In genomic region chr10:77623069-77623492, GRCm38 (mm10) we compare ENCODE assay signal across 8 mouse cellular contexts. TPM values are rescaled to one million over a fixed set of nuclear protein-coding genes. Genes with fewer than 3 reads are reported as not detected.
DNase-seq lines count a peak whose midpoint lies in the region; ATAC-seq and TF ChIP-seq lines count a peak whose summit lies in the region.

No protein-coding gene starts in this region.

- 16% methylated on average over 8 of the region's 8 CpGs for WGBS in kidney, embryonic 14.5 days
- under 1% methylated on average over 8 of the region's 8 CpGs for WGBS in forebrain, embryonic 16.5 days
- 11% methylated on average over 8 of the region's 8 CpGs for WGBS in hindbrain, embryonic 12.5 days
- WGBS in liver, embryonic 14.5 days (ENCODE audit: insufficient replicate concordance): 12% methylated on average over 8 of the region's 8 CpGs

- peaks cover 11% of the 10 kb centered on the region; the same call in 1 of the 2 replicates for H3K4me1 ChIP-seq in kidney, embryonic 14.5 days (ENCODE audit: control insufficient read depth, insufficient read depth, low read length)
- H3K4me1 ChIP-seq in forebrain, embryonic 16.5 days (replicated peaks; ENCODE audit: control insufficient read depth, insufficient read depth, low read length): peaks cover 36% of the 10 kb centered on the region
- peaks cover 23% of the 10 kb centered on the region for H3K4me1 ChIP-seq in hindbrain, embryonic 12.5 days
- peaks cover 10 to 23% of the 10 kb centered on the region in 2 experiments; a peak in 3 of 4 replicates for H3K4me1 ChIP-seq in liver, embryonic 14.5 days (replicated peaks; ENCODE audit: control insufficient read depth in 2 of 2, insufficient read depth in 2 of 2, low read length in 1 of 2)

- H3K9ac ChIP-seq in kidney, embryonic 14.5 days (ENCODE audit: low read depth, low read length): peak overlapping the region; percentile 96
- peak overlapping the region; percentile 95 for H3K9ac ChIP-seq in forebrain, embryonic 16.5 days (replicated peaks; ENCODE audit: low read depth, low read length)
- peak overlapping the region; percentile 98 for H3K9ac ChIP-seq in hindbrain, embryonic 12.5 days
- peak overlapping the region; percentile 84 for H3K9ac ChIP-seq in liver, embryonic 14.5 days (replicated peaks)

- H3K4me3 ChIP-seq in kidney, embryonic 14.5 days (ENCODE audit: low read length): peak overlapping the region; percentile 93
- H3K4me3 ChIP-seq in forebrain, embryonic 16.5 days (replicated peaks; ENCODE audit: low read length): peak overlapping the region; percentile 99
- H3K4me3 ChIP-seq in hindbrain, embryonic 12.5 days: peak overlapping the region; percentile 99
- peak overlapping the region; percentile 77 to 91 for H3K4me3 ChIP-seq in liver, embryonic 14.5 days (ENCODE audit: insufficient read depth in 1 of 2, low read depth in 2 of 2, low read length in 2 of 2)

- H3K9me3 ChIP-seq in kidney, embryonic 14.5 days (ENCODE audit: control insufficient read depth, low read length): no peaks in the 10 kb centered on the region
- no peaks in the 10 kb centered on the region for H3K9me3 ChIP-seq in forebrain, embryonic 16.5 days (ENCODE audit: control insufficient read depth, low read length)
- no peaks in the 10 kb centered on the region for H3K9me3 ChIP-seq in hindbrain, embryonic 12.5 days (replicated peaks)
- no peaks in the 10 kb centered on the region for H3K9me3 ChIP-seq in liver, embryonic 14.5 days (ENCODE audit: control insufficient read depth, low read length)

- no peak for DNase-seq in kidney, adult 9 months
- peak; percentile 90 for DNase-seq in brain, adult 2 months (ENCODE audit: low read depth, low spot score)
- no peak for DNase-seq in liver, embryonic 14.5 days (ENCODE audit: low read depth in 3 of 3, low spot score in 3 of 3)
- DNase-seq in neural tube, embryonic 10.5 days (ENCODE audit: extremely low spot score, low spot score): peak; percentile 37

- TF ChIP-seq EP300 in liver, embryonic 14.5 days (IDR thresholded peaks at IDR 0.05; ENCODE audit: low read depth): no peak

- H3K27ac ChIP-seq in kidney, embryonic 14.5 days (ENCODE audit: low read depth, low read length): no peak overlapping the region
- H3K27ac ChIP-seq in forebrain, embryonic 16.5 days (ENCODE audit: low read length): peak overlapping the region; percentile 89
- H3K27ac ChIP-seq in hindbrain, embryonic 12.5 days: no peak overlapping the region; the same call in 1 of the 2 replicates
- peak overlapping the region; percentile 45 for H3K27ac ChIP-seq in liver, embryonic 14.5 days

- no peak for TF ChIP-seq CTCF in liver, embryonic 14.5 days (IDR thresholded peaks at IDR 0.05; ENCODE audit: low read depth)

- no peak for ATAC-seq in kidney, embryonic 14.5 days (ENCODE audit: low FRiP score, low TSS enrichment)
- peak; percentile 66 for ATAC-seq in forebrain, embryonic 16.5 days
- ATAC-seq in hindbrain, embryonic 12.5 days (ENCODE audit: low FRiP score): no peak
- ATAC-seq in liver, embryonic 14.5 days (ENCODE audit: insufficient read depth): no peak
- ATAC-seq in erythroid progenitor cell, adult 5-6 weeks (replicated peaks; ENCODE audit: low FRiP score, poor library complexity, severe bottlenecking): no peak

- no peaks in the 10 kb centered on the region for H3K27me3 ChIP-seq in kidney, embryonic 14.5 days (ENCODE audit: control insufficient read depth, insufficient read depth, low read length)
- H3K27me3 ChIP-seq in forebrain, embryonic 16.5 days (replicated peaks; ENCODE audit: control insufficient read depth, insufficient read depth, low read length): no peaks in the 10 kb centered on the region
- H3K27me3 ChIP-seq in hindbrain, embryonic 12.5 days: no peaks in the 10 kb centered on the region
- no peaks in the 10 kb centered on the region for H3K27me3 ChIP-seq in liver, embryonic 14.5 days (ENCODE audit: control insufficient read depth, insufficient read depth, low read length)

- H3K4me2 ChIP-seq in kidney, embryonic 14.5 days (replicated peaks; ENCODE audit: low read depth, low read length): peak overlapping the region; percentile 68
- H3K4me2 ChIP-seq in forebrain, embryonic 16.5 days (ENCODE audit: low read length): peak overlapping the region; percentile 81
- H3K4me2 ChIP-seq in hindbrain, embryonic 12.5 days (replicated peaks): peak overlapping the region; percentile 82
- peak overlapping the region; percentile 83 for H3K4me2 ChIP-seq in liver, embryonic 14.5 days (ENCODE audit: low read depth)

- H3K36me3 ChIP-seq in kidney, embryonic 14.5 days (ENCODE audit: control insufficient read depth, insufficient read depth, low read length): peaks cover 5% of the 10 kb centered on the region; the same call in 1 of the 2 replicates
- peaks cover 5% of the 10 kb centered on the region; the same call in 1 of the 2 replicates for H3K36me3 ChIP-seq in forebrain, embryonic 16.5 days (ENCODE audit: control insufficient read depth, insufficient read depth)
- H3K36me3 ChIP-seq in hindbrain, embryonic 12.5 days: no peaks in the 10 kb centered on the region
- no peaks in the 10 kb centered on the region; the same call in 1 of the 2 replicates for H3K36me3 ChIP-seq in liver, embryonic 14.5 days (replicated peaks; ENCODE audit: control insufficient read depth, insufficient read depth, low read depth)

RNA-seq across cellular contexts. Expression of gene Ube2g2, which starts 1.0 kb away (rescaled TPM):
- polyA plus RNA-seq in kidney, embryonic 14.5 days (2014; fragmentation: Nextera tagmentation; extraction: Ambion mirVana): 41.3 and 51.8 TPM in 2 replicates
- 107 and 114 TPM in 2 replicates for polyA plus RNA-seq in forebrain, embryonic 16.5 days (2015; fragmentation: Nextera tagmentation; extraction: Ambion mirVana)
- polyA plus RNA-seq in hindbrain, embryonic 12.5 days (2016; fragmentation: Nextera tagmentation; extraction: Ambion mirVana): 81.6 and 82.3 TPM in 2 replicates
- 19.3 TPM in 2 replicates for polyA plus RNA-seq in liver, embryonic 14.5 days (2012; rRNA removed)
- polyA plus RNA-seq in liver, embryonic 14.5 days (2014; fragmentation: Nextera tagmentation; extraction: Ambion mirVana): 25.3 and 27.1 TPM in 2 replicates
- total RNA-seq in erythroid progenitor cell, adult 5-6 weeks (2015; ENCODE audit: low replicate concordance): 6.8 and 9.6 TPM in 2 replicates
- total RNA-seq in erythroid progenitor cell, adult 5-6 weeks (2017; ENCODE audit: low replicate concordance): 10.4 and 11.3 TPM in 2 replicates

RNA-seq across cellular contexts. Expression of gene Gm49325, which starts 17.1 kb away (rescaled TPM):
- polyA plus RNA-seq in kidney, embryonic 14.5 days (2014; fragmentation: Nextera tagmentation; extraction: Ambion mirVana): 1.2 and 1.8 TPM in 2 replicates
- polyA plus RNA-seq in forebrain, embryonic 16.5 days (2015; fragmentation: Nextera tagmentation; extraction: Ambion mirVana): 1.2 and 8.4 TPM in 2 replicates
- polyA plus RNA-seq in hindbrain, embryonic 12.5 days (2016; fragmentation: Nextera tagmentation; extraction: Ambion mirVana): 13.2 and 13.3 TPM in 2 replicates
- 0.09 TPM in 1 of 2 replicates, not detected in the other for polyA plus RNA-seq in liver, embryonic 14.5 days (2012; rRNA removed)
- polyA plus RNA-seq in liver, embryonic 14.5 days (2014; fragmentation: Nextera tagmentation; extraction: Ambion mirVana): not detected in 2 replicates
- not detected in 2 replicates for total RNA-seq in erythroid progenitor cell, adult 5-6 weeks (2015; ENCODE audit: low replicate concordance)
- not detected in 2 replicates for total RNA-seq in erythroid progenitor cell, adult 5-6 weeks (2017; ENCODE audit: low replicate concordance)

RNA-seq across cellular contexts. Expression of gene Sumo3, which starts 17.2 kb away (rescaled TPM):
- 253 and 294 TPM in 2 replicates for polyA plus RNA-seq in kidney, embryonic 14.5 days (2014; fragmentation: Nextera tagmentation; extraction: Ambion mirVana)
- polyA plus RNA-seq in forebrain, embryonic 16.5 days (2015; fragmentation: Nextera tagmentation; extraction: Ambion mirVana): 335 and 349 TPM in 2 replicates
- 276 and 287 TPM in 2 replicates for polyA plus RNA-seq in hindbrain, embryonic 12.5 days (2016; fragmentation: Nextera tagmentation; extraction: Ambion mirVana)
- polyA plus RNA-seq in liver, embryonic 14.5 days (2012; rRNA removed): 74.1 and 109 TPM in 2 replicates
- 82.5 and 87.7 TPM in 2 replicates for polyA plus RNA-seq in liver, embryonic 14.5 days (2014; fragmentation: Nextera tagmentation; extraction: Ambion mirVana)
- total RNA-seq in erythroid progenitor cell, adult 5-6 weeks (2015; ENCODE audit: low replicate concordance): 9.2 and 14.8 TPM in 2 replicates
- total RNA-seq in erythroid progenitor cell, adult 5-6 weeks (2017; ENCODE audit: low replicate concordance): 21.1 and 33.6 TPM in 2 replicates

RNA-seq across cellular contexts. Expression of gene Pttg1ip, which starts 41.6 kb away (rescaled TPM):
- 104 and 144 TPM in 2 replicates for polyA plus RNA-seq in kidney, embryonic 14.5 days (2014; fragmentation: Nextera tagmentation; extraction: Ambion mirVana)
- polyA plus RNA-seq in forebrain, embryonic 16.5 days (2015; fragmentation: Nextera tagmentation; extraction: Ambion mirVana): 73.3 and 80.5 TPM in 2 replicates
- 77.2 and 78.8 TPM in 2 replicates for polyA plus RNA-seq in hindbrain, embryonic 12.5 days (2016; fragmentation: Nextera tagmentation; extraction: Ambion mirVana)
- polyA plus RNA-seq in liver, embryonic 14.5 days (2012; rRNA removed): 36.6 and 40.5 TPM in 2 replicates
- polyA plus RNA-seq in liver, embryonic 14.5 days (2014; fragmentation: Nextera tagmentation; extraction: Ambion mirVana): 64.8 and 69.1 TPM in 2 replicates
- total RNA-seq in erythroid progenitor cell, adult 5-6 weeks (2015; ENCODE audit: low replicate concordance): 62.5 and 73.9 TPM in 2 replicates
- 34.0 and 59.3 TPM in 2 replicates for total RNA-seq in erythroid progenitor cell, adult 5-6 weeks (2017; ENCODE audit: low replicate concordance)

Comparison
In these comparisons a context has a peak if more than half of its experiments do, and no peak if none do; other contexts are left out.
1. H3K27ac ChIP-seq: peak in forebrain, embryonic 16.5 days (single experiment) and liver, embryonic 14.5 days (single experiment); none in kidney, embryonic 14.5 days (single experiment) and hindbrain, embryonic 12.5 days (single experiment).
2. DNase-seq: peak in brain, adult 2 months (single experiment) and neural tube, embryonic 10.5 days (single experiment); none in kidney, adult 9 months (single experiment) and liver, embryonic 14.5 days (0 of 3).
3. Peak in every context shown above with its lines, with median percentiles within 50 percentile points of each other: H3K4me2 ChIP-seq, H3K4me3 ChIP-seq and H3K9ac ChIP-seq.